In the genomic region with DNA sequence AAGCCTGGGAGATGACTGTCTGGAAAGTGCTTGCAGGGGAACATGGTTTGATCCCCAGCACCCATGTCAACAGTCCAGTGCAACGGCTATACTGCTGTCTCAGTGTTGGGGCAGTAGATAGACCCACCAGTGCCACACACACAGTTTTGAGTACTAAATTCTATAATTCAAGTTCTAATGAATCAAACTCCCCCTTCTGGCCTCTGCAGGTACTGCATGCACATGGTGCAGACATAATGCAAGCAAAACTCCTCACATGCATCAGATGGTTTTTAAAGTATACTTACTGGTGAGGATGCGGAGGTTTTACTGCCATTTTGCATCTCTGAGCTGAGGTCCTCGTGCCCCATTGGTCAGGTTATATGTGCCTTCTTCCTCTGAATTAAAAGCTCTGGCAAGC, we compare ENCODE assay signal across 8 mouse cellular contexts. TPM values are rescaled to one million over a fixed set of nuclear protein-coding genes. Genes with fewer than 3 reads are reported as not detected.
DNase-seq lines count a peak whose midpoint lies in the region; ATAC-seq and TF ChIP-seq lines count a peak whose summit lies in the region.

No protein-coding gene starts in this region.

- peak; percentile 47 for DNase-seq in forebrain, postnatal 0 days
- no peak for DNase-seq in forebrain, embryonic 14.5 days (ENCODE audit: low spot score)
- peak; percentile 48 for DNase-seq in lung, postnatal 10 days
- no peak for DNase-seq in lung, adult 18-20 months
- DNase-seq in spleen, postnatal 14 days (ENCODE audit: low spot score in 2 of 2), result peak; percentile 50 to 72
- no peak for DNase-seq in hindbrain, embryonic 10.5 days (ENCODE audit: low spot score)
- no peak for DNase-seq in heart, adult 9 months (ENCODE audit: low spot score in 2 of 2)

- no peak overlapping the region for H3K4me3 ChIP-seq in forebrain, postnatal 0 days (ENCODE audit: low read depth, low read length)
- H3K4me3 ChIP-seq in forebrain, embryonic 14.5 days (ENCODE audit: low read depth, low read length), result no peak overlapping the region
- H3K4me3 ChIP-seq in cortical plate, adult 2 months (ENCODE audit: insufficient read depth, low read length), result no peak overlapping the region
- H3K4me3 ChIP-seq in hindbrain, embryonic 10.5 days, result no peak overlapping the region

- H3K9ac ChIP-seq in forebrain, postnatal 0 days, result no peak overlapping the region
- H3K9ac ChIP-seq in forebrain, embryonic 14.5 days (ENCODE audit: low read length), result no peak overlapping the region

- H3K4me2 ChIP-seq in forebrain, postnatal 0 days (ENCODE audit: low read depth), result no peak overlapping the region
- H3K4me2 ChIP-seq in forebrain, embryonic 14.5 days (ENCODE audit: low read length), result no peak overlapping the region

- H3K27ac ChIP-seq in forebrain, postnatal 0 days (ENCODE audit: low read depth, low read length), result no peak overlapping the region
- H3K27ac ChIP-seq in forebrain, embryonic 14.5 days (ENCODE audit: low read depth, low read length), result no peak overlapping the region
- no peak overlapping the region for H3K27ac ChIP-seq in cortical plate, adult 2 months (ENCODE audit: insufficient read depth, low read length)
- H3K27ac ChIP-seq in hindbrain, embryonic 10.5 days, result no peak overlapping the region

- no peaks in the 10 kb centered on the region for H3K4me1 ChIP-seq in forebrain, postnatal 0 days (ENCODE audit: insufficient read depth)
- H3K4me1 ChIP-seq in forebrain, embryonic 14.5 days (ENCODE audit: control insufficient read depth, insufficient read depth, low read length), result no peaks in the 10 kb centered on the region
- H3K4me1 ChIP-seq in cortical plate, adult 2 months (ENCODE audit: control insufficient read depth, insufficient read depth, low read length), result no peaks in the 10 kb centered on the region
- H3K4me1 ChIP-seq in hindbrain, embryonic 10.5 days (replicated peaks), result no peaks in the 10 kb centered on the region

- no peak for ATAC-seq in forebrain, postnatal 0 days
- no peak for ATAC-seq in forebrain, embryonic 14.5 days

- peaks cover 56% of the 10 kb centered on the region for H3K36me3 ChIP-seq in forebrain, postnatal 0 days (ENCODE audit: insufficient read depth)
- H3K36me3 ChIP-seq in forebrain, embryonic 14.5 days (ENCODE audit: control insufficient read depth, insufficient read depth, low read length), result peaks cover 59% of the 10 kb centered on the region
- H3K36me3 ChIP-seq in hindbrain, embryonic 10.5 days, result peaks cover 95% of the 10 kb centered on the region

- 98% methylated on average over 3 of the region's 3 CpGs for WGBS in forebrain, postnatal 0 days
- 94% methylated on average over 3 of the region's 3 CpGs for WGBS in forebrain, embryonic 14.5 days
- 90% methylated on average over 3 of the region's 3 CpGs for WGBS in hindbrain, embryonic 10.5 days

- no peaks in the 10 kb centered on the region for H3K27me3 ChIP-seq in forebrain, postnatal 0 days (ENCODE audit: insufficient read depth, low read length)
- H3K27me3 ChIP-seq in forebrain, embryonic 14.5 days (replicated peaks; ENCODE audit: control insufficient read depth, insufficient read depth, low read length), result no peaks in the 10 kb centered on the region
- H3K27me3 ChIP-seq in hindbrain, embryonic 10.5 days (ENCODE audit: insufficient read depth, poor library complexity, severe bottlenecking), result no peaks in the 10 kb centered on the region

- no peaks in the 10 kb centered on the region for H3K9me3 ChIP-seq in forebrain, postnatal 0 days (ENCODE audit: low read length)
- H3K9me3 ChIP-seq in forebrain, embryonic 14.5 days (replicated peaks; ENCODE audit: control insufficient read depth, low read length), result no peaks in the 10 kb centered on the region
- H3K9me3 ChIP-seq in hindbrain, embryonic 10.5 days, result peaks cover 7% of the 10 kb centered on the region; the same call in 1 of the 2 replicates

- no peak for TF ChIP-seq POLR2A in cortical plate, adult 2 months (IDR thresholded peaks at IDR 0.05; ENCODE audit: extremely low read depth, insufficient read depth, low read length)

- TF ChIP-seq CTCF in forebrain, postnatal 0 days (IDR thresholded peaks at IDR 0.05; ENCODE audit: low read depth), result peak; percentile 70
- TF ChIP-seq CTCF in cortical plate, adult 2 months (IDR thresholded peaks at IDR 0.05; ENCODE audit: extremely low read depth, insufficient read depth, low read length), result peak; percentile 32; the same call in 1 of the 2 replicates

RNA-seq across cellular contexts. Expression of a gene that starts 13.4 kb away (rescaled TPM):
- 19.7 and 22.3 TPM in 2 replicates for total RNA-seq in forebrain, postnatal 0 days (2014; rRNA removed)
- 48.8 and 52.2 TPM in 2 replicates for polyA plus RNA-seq in forebrain, postnatal 0 days (2015; fragmentation: Nextera tagmentation; extraction: Ambion mirVana)
- polyA plus RNA-seq in forebrain, embryonic 14.5 days (2014; fragmentation: Nextera tagmentation; extraction: Ambion mirVana), result 29.7 and 30.0 TPM in 2 replicates
- polyA plus RNA-seq in cortical plate, adult 2 months (2012; rRNA removed), result 29.7 and 31.5 TPM in 2 replicates
- 34.5 and 36.2 TPM in 2 replicates for polyA plus RNA-seq in hindbrain, embryonic 10.5 days (2016; fragmentation: Nextera tagmentation; extraction: Ambion mirVana)

RNA-seq across cellular contexts. Expression of a gene that starts 20.6 kb away (rescaled TPM):
- total RNA-seq in forebrain, postnatal 0 days (2014; rRNA removed), result 15.7 and 17.1 TPM in 2 replicates
- polyA plus RNA-seq in forebrain, postnatal 0 days (2015; fragmentation: Nextera tagmentation; extraction: Ambion mirVana), result 11.0 and 17.2 TPM in 2 replicates
- polyA plus RNA-seq in forebrain, embryonic 14.5 days (2014; fragmentation: Nextera tagmentation; extraction: Ambion mirVana), result 11.8 and 14.6 TPM in 2 replicates
- polyA plus RNA-seq in cortical plate, adult 2 months (2012; rRNA removed), result 9.3 and 9.6 TPM in 2 replicates
- polyA plus RNA-seq in hindbrain, embryonic 10.5 days (2016; fragmentation: Nextera tagmentation; extraction: Ambion mirVana), result 30.7 TPM in 2 replicates

RNA-seq across cellular contexts. Expression of a gene that starts 33.2 kb away (rescaled TPM):
- total RNA-seq in forebrain, postnatal 0 days (2014; rRNA removed), result 5.0 and 8.1 TPM in 2 replicates
- polyA plus RNA-seq in forebrain, postnatal 0 days (2015; fragmentation: Nextera tagmentation; extraction: Ambion mirVana), result 2.6 and 3.4 TPM in 2 replicates
- 0.69 and 1.8 TPM in 2 replicates for polyA plus RNA-seq in forebrain, embryonic 14.5 days (2014; fragmentation: Nextera tagmentation; extraction: Ambion mirVana)
- 11.8 and 12.6 TPM in 2 replicates for polyA plus RNA-seq in cortical plate, adult 2 months (2012; rRNA removed)
- polyA plus RNA-seq in hindbrain, embryonic 10.5 days (2016; fragmentation: Nextera tagmentation; extraction: Ambion mirVana), result 7.7 and 8.7 TPM in 2 replicates

RNA-seq across cellular contexts. Expression of a gene that starts 42.0 kb away (rescaled TPM):
- 72.2 and 75.2 TPM in 2 replicates for total RNA-seq in forebrain, postnatal 0 days (2014; rRNA removed)
- 62.0 and 72.3 TPM in 2 replicates for polyA plus RNA-seq in forebrain, postnatal 0 days (2015; fragmentation: Nextera tagmentation; extraction: Ambion mirVana)
- polyA plus RNA-seq in forebrain, embryonic 14.5 days (2014; fragmentation: Nextera tagmentation; extraction: Ambion mirVana), result 67.9 and 78.9 TPM in 2 replicates
- 58.5 and 64.9 TPM in 2 replicates for polyA plus RNA-seq in cortical plate, adult 2 months (2012; rRNA removed)
- polyA plus RNA-seq in hindbrain, embryonic 10.5 days (2016; fragmentation: Nextera tagmentation; extraction: Ambion mirVana), result 102 and 108 TPM in 2 replicates

RNA-seq across cellular contexts. Expression of a gene that starts 52.0 kb away (rescaled TPM):
- 10.5 and 10.9 TPM in 2 replicates for total RNA-seq in forebrain, postnatal 0 days (2014; rRNA removed)
- polyA plus RNA-seq in forebrain, postnatal 0 days (2015; fragmentation: Nextera tagmentation; extraction: Ambion mirVana), result 13.5 and 14.2 TPM in 2 replicates
- polyA plus RNA-seq in forebrain, embryonic 14.5 days (2014; fragmentation: Nextera tagmentation; extraction: Ambion mirVana), result 17.2 and 21.6 TPM in 2 replicates
- 13.7 and 19.1 TPM in 2 replicates for polyA plus RNA-seq in cortical plate, adult 2 months (2012; rRNA removed)
- polyA plus RNA-seq in hindbrain, embryonic 10.5 days (2016; fragmentation: Nextera tagmentation; extraction: Ambion mirVana), result 23.3 and 25.9 TPM in 2 replicates

Comparison
In these comparisons a context has a peak if more than half of its experiments do, and no peak if none do; other contexts are left out.
1. DNase-seq: peak in forebrain, postnatal 0 days (single experiment), lung, postnatal 10 days (single experiment) and spleen, postnatal 14 days (2 of 2); none in forebrain, embryonic 14.5 days (single experiment), lung, adult 18-20 months (0 of 2), hindbrain, embryonic 10.5 days (single experiment) and heart, adult 9 months (0 of 2).